Mouse (Mus musculus) layer of hippocampus, adult 8-10 months (tissue): ENCODE results near the gene C530008M17Rik. TPM values are rescaled to one million over a fixed set of nuclear protein-coding genes. Genes with fewer than 3 reads are reported as not detected.
A peak's percentile ranks its signal among the peaks of the same experiment; 100 is the strongest.

ENCODE experiments used
- DNase-seq, 2 experiments: peaks; one replicate each; pipeline ENCODE4 v3.0.0; 2022; ENCODE audit warnings: low spot score in 2 of 2
- total RNA-seq, 4 experiments: library from RNA; stranded (reverse); gene quantifications; 2 replicates each; pipeline ENCODE4 v1.2.4; 2022

Gene C530008M17Rik
- total RNA-seq, 4 experiments from 2014 or later, result 75.9 to 99.3 (median 89.4) TPM

GRCm38 (mm10) chr5:76769572-76769971 is 113.3 kb downstream of the C530008M17Rik start:
- no peak for DNase-seq

- DNase-seq, result no peak
Observed at GRCm38 (mm10) chr5:76771371-76771770, 115.1 kb downstream of the C530008M17Rik start.

- DNase-seq, result no peak
Observed at GRCm38 (mm10) chr5:76772831-76773230, 116.5 kb downstream of the C530008M17Rik start.

GRCm38 (mm10) chr5:76773492-76774158 is 117.3 kb downstream of the C530008M17Rik start:
- no peak for DNase-seq

- DNase-seq, result no peak
Observed at GRCm38 (mm10) chr5:76779094-76779615, 122.8 kb downstream of the C530008M17Rik start.

GRCm38 (mm10) chr5:76781943-76782342 is 125.6 kb downstream of the C530008M17Rik start:
- DNase-seq, result no peak

- DNase-seq, result peak in 1 of 2 experiments; percentile 20
Observed at GRCm38 (mm10) chr5:76782414-76783103, 126.2 kb downstream of the C530008M17Rik start.

- no peak for DNase-seq
Observed at GRCm38 (mm10) chr5:76783104-76783441, 126.8 kb downstream of the C530008M17Rik start.

- no peak for DNase-seq
Observed at GRCm38 (mm10) chr5:76784151-76784723, 127.9 kb downstream of the C530008M17Rik start.

GRCm38 (mm10) chr5:76785013-76785412 is 128.7 kb downstream of the C530008M17Rik start:
- no peak for DNase-seq

GRCm38 (mm10) chr5:76789881-76790280 is 133.6 kb downstream of the C530008M17Rik start:
- no peak for DNase-seq

GRCm38 (mm10) chr5:76791280-76791679 is 135.0 kb downstream of the C530008M17Rik start:
- DNase-seq, result no peak

GRCm38 (mm10) chr5:76792720-76793119 is 136.4 kb downstream of the C530008M17Rik start:
- DNase-seq, result no peak

- DNase-seq, result no peak
Observed at GRCm38 (mm10) chr5:76798043-76798442, 141.7 kb downstream of the C530008M17Rik start.

GRCm38 (mm10) chr5:76799471-76799870 is 143.2 kb downstream of the C530008M17Rik start:
- no peak for DNase-seq

- no peak for DNase-seq
Observed at GRCm38 (mm10) chr5:76809031-76809430, 152.7 kb downstream of the C530008M17Rik start.

GRCm38 (mm10) chr5:76815035-76815434 is 158.7 kb downstream of the C530008M17Rik start:
- peak; percentile 31 to 38 for DNase-seq

GRCm38 (mm10) chr5:76815786-76816455 is 159.6 kb downstream of the C530008M17Rik start:
- DNase-seq, result peak in 1 of 2 experiments; percentile 15

GRCm38 (mm10) chr5:76816748-76817147 is 160.4 kb downstream of the C530008M17Rik start:
- DNase-seq, result no peak

GRCm38 (mm10) chr5:76817678-76818077 is 161.4 kb downstream of the C530008M17Rik start:
- DNase-seq, result peak; percentile 22 to 25

GRCm38 (mm10) chr5:76818807-76819206 is 162.5 kb downstream of the C530008M17Rik start:
- DNase-seq, result no peak

- no peak for DNase-seq
Observed at GRCm38 (mm10) chr5:76822097-76822496, 165.8 kb downstream of the C530008M17Rik start.
